Mouse (Mus musculus) activated CD4-positive, CD25-positive, alpha-beta regulatory T cell, adult 4 months (primary cell): ENCODE measurements around the gene Fam98a. TPM values are rescaled to one million over a fixed set of nuclear protein-coding genes. Genes with fewer than 3 reads are reported as not detected.

Experiments used
- ATAC-seq: one replicate; pipeline ENCODE4 v1.8.0; 2017
- polyA plus RNA-seq, 2 experiments: library from polyadenylated mRNA; unstranded; fragments of 100-300 nt; shearing (Covaris generic); gene quantifications; one replicate each; pipeline ENCODE4 v1.2.1; 2017

Fam98a gene
- polyA plus RNA-seq, 2 experiments from 2014 or later = 13.2 to 15.3 TPM

DNA sequence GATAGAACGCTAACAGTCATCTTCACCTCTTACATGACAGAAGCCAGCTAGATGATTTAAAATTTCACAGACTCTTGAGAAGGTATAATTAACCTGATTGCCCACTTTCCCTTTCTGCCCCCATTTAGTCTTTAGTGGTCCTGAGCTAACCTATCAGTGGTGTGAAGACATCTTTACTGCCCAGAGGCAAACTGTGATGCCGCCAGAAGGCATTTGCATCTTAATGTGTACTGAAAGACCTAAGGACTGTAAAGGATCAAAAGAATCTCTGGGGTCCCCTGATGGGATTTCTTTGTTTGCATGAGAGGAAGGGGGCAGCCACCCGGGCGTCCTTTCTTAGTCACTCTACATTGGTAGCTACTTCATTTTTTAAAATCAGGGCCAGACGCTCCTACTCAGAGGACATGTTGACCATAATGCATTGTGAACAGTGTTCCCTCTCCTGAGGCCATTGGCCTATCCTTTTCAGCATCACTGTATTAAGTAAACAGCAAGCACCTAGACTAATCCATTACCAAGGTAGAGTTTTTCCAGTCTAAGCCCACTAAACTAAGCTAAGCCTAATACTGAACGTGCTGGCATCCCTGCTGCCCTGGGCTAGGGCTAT is 30.4 kb downstream of the Fam98a start:
- ATAC-seq = no peak

DNA sequence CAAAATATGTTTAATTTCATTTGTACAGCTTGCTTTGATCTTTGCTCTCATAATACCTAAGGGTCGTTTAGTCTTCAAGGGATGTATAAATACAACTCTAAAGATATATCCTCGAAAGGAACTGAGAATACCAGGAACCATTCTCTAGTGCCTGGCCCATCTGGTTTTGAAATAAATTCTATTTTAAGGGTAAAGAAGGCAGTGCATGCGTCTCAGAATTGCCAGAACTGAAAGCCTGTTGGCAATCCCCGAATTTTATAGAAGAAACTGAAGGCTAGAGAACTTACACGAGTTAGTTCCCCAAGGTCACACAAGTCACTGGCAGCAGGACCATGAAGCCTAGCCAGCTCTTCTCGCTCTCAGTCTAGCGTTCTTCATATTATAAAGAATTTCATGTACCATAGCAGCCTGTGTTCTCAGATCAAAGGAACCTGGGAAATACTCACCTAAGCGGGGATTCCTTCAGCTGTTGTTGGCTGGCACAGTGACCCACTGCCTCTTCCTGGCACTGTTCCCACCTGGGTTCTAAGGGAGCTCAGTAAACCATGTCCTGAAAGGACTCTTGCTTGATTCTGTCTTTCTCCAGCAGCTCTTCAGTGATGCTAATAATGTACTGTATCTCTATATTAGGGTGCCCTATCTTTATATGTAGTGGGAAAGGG is 32.4 kb downstream of the Fam98a start:
- ATAC-seq = no peak

DNA sequence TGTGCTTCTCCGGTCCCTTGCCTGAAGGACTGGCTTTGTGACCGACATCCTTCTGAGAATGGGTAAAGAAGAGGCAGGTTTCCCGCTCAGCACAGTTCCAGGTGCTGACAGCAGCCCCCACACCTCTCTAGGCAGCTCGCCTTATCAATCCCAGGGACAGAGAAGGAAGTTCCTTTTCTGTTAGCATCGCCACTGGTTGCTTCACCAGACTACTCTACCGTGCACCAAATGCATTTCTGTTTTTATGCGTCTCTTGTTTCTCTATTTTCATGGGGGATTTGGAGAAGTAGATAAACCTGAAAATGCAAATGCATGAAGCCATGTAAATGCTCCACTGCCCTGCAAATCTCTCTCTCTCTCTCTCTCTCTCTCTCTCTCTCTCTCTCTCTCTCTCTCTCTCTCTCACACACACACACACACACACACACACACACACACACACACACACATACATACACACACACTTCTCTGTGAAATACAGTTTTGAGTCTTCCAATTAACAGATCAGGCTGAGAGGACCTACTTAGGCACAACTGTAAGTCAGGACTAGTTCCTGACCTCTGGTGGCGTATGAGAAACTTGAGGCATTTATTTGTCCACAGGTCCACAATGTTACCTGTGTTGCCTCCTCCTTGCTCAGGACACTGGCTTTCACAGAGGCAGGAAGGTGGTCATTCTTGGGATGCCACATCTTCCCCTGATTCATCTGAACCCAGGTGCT is 33.4 kb downstream of the Fam98a start:
- ATAC-seq = no peak

DNA sequence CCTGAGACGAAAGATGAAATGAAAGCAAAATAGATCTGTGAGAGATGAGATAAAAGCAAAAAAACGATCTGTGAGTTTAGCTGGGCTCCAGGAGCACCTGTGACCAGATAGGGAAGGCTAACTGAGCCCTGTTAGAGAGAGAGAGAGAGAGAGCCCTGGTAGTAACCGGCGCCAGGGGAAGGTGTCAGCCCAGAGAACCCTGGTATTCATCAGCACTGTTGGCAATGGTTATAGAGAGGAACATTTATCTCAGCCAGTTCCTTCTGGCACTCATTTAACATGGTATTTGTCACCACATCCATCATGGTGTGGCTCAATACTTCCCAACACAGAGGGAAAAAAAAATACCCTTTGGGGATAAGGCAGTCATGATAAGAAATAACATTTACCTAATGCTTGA is 35.2 kb downstream of the Fam98a start:
- ATAC-seq = no peak

DNA sequence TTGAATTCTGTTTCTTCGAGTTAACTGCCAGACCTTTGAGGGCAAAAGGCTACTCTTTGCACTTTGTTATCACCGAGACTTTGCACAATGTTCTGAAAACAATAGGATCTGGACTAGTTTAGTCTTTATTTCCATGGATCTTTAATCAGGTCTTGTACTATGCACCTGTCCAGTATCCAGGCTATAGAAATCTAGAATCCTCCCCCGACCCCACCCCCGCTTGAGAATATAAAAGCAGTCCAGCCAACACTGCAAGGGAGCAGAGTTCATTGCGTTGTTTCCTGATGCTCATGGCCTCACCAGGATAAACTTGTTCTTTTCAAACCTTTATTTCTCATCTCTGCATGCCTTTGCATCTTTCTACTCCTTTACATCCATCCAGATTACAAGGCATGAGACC is 42.5 kb downstream of the Fam98a start:
- no peak for ATAC-seq

DNA sequence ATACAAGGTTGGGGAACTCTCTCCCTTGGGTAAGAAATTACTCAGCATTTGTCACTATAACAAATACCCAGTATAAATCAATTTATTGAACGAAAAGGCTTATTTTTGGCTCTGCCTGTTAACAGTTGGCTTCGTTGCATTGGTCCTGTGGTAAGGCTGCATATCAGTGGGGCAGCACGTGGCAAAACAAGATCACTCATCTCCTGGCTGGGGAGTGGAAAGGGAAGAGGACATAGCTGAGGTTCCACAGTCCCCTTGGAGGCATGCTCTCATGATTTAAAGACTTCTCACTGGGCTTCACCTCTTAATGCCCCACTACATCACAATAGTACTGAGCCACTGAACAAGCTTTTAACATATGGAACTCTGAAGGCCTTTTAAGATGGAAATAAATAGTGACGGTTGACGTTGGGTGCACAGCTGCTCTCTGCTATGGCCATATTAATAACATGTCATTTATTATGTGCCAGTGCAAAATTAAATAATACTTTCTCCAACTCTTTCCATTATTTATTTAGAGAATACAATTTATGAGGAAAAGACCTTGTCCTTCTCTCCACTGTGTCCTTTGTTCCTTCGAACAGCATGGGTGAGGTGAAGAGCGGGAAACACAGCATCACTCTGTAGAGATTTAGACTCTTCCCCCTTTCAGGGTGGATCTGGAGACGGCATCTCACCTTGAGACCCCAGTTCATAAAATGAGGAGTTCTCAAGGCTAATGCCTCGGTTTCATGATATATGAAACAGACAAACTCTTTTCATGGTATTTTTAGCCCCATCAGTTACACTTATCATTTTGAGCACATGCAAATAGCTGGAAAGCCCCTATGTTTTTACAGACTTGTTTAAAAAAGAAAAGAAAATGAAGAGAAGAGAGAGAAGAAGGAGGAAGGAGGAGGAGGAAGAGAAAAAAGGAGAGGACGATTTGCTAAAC is 44.8 kb downstream of the Fam98a start:
- no peak for ATAC-seq

DNA sequence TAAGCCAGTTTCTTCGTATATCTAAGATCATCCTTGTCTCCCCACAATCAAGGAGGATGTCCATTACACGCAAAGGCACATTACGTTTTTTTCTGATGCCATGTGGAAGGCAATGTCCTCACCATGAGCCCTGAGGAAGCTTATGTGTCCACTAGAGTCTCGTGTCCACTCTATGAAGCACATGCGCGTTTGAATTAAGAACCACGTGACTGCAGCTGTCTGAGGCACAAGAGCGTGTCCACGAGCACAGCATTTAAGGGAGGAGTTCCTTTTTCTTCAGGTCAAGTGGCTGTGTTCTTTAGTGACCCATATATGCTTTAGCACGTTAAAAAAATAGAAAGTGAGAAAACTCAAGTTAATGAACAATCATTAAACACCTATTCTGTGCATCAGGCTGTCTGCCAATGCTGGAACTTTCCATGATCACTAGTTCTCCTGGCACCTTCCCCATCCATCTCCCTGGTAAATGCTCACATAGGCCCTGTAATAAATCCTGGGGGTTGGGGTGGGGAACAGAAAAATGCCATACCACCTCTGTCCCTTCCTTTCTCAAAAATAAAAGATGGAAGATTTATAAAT is 45.6 kb downstream of the Fam98a start:
- ATAC-seq = no peak

DNA sequence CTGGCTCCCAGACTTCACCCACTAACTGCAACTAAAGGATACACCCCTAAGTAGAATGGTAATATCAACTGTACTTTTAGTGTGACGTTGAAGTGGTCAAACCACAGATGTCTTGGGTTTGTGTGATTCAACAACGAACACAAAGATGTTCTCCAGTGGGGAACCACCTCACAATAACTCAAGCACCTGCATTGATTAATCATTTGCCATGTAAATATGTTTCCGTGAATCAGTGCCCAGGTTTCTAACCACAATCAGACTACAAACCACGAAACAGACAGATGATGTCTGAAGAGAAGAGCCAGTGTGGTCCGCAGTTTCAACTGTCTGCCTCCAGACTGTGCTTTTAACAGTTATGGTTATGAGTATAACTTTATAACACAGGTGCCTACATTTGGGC is 46.7 kb downstream of the Fam98a start:
- peak; percentile 10 for ATAC-seq

DNA sequence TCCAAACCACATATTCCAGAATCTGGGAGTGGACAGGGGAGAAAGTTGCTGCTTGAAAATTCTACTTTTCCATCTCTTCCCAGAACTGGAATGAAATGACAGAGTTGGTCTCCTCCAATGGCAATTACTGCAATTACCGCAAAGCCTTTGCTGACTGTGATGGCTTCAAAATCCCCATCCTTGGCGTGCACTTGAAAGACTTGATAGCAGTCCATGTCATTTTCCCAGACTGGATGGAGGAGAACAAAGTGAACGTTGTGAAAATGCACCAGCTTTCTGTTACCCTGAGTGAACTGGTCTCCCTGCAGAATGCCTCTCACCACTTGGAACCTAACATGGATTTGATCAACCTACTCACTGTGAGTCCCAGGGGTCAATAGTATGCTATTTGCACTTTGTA is 48.7 kb downstream of the Fam98a start:
- ATAC-seq = no peak

DNA sequence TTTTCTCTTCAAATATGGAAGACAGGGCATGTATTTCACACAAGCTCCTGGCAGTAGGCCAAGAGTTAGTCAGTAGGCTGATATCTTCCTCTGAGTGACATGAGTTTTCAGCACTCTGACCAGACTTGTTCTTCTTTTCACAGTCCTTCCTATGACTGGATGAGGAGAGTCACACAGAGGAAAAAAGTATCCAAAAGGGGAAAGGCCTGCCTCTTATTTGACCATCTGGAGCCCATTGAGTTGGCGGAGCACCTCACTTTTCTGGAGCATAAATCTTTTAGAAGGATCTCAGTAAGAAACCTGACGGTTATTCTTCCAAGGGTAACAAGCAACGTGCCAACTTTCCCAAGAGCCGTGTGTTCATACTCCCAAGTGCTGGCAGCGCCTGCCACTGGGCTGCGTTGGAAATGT is 53.5 kb downstream of the Fam98a start:
- ATAC-seq = no peak

DNA sequence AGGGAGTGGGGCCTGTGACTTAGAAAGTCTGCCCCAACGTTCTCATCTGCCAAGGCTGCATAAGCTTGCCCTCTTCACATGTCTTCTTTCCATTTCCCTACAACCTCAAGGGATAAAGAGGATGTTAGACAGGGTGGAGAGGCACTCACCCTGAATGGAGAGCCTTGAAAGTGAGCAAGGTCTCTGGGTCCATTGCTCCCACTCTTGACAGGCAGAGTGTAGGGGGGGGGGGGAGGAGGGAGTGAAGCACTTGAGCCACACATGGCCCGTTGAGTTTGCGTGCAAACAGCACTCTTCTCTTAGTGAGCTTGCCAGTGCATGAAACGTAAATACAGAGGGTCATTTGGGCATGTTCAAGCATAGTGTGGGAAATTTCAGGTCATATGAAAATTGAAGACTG is 56.5 kb downstream of the Fam98a start:
- no peak for ATAC-seq

Other genes starting within 250 kb of the Fam98a start
- gene Rasgrp3, start 116.0 kb downstream of the Fam98a start, polyA plus RNA-seq = 1 to 10 TPM in 1 of 2 experiments, under 1 TPM in 1; 0.25 to 3.0 TPM